Mouse (Mus musculus) CD4-positive, CD25-positive, alpha-beta regulatory T cell, adult 2 months (primary cell): ENCODE measurements around the gene Coil.

Experiments used
- DNase-seq: peaks from one replicate; pipeline ENCODE4 v3.0.0-alpha.2; 2012; ENCODE audit warnings: low read depth, low spot score

Gene Coil

DNA sequence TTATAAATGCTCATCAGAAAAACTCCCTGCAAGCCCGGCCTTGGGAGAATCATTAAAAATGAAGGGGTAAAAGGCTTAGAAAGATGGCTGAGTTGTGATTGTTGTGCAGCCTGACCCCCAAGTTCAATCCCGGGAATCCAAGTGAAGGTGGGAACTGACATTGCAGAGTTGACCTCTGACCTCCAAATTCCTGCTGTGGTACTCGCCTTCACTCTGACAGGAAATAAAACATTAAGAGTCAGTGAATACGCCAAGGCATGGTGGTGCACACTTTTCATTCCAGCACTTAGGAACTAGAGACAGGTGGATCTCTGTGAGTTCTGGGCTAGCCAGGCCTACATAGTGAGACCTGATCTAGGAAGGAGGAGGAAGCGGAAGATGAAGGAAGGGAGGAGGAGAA lies 35.4 kb downstream of the Coil start:
- no peak for DNase-seq

- DNase-seq: no peak
Measured at GRCm38 (mm10) chr11:89006404-89006803, 36.4 kb downstream of the Coil start.

DNA sequence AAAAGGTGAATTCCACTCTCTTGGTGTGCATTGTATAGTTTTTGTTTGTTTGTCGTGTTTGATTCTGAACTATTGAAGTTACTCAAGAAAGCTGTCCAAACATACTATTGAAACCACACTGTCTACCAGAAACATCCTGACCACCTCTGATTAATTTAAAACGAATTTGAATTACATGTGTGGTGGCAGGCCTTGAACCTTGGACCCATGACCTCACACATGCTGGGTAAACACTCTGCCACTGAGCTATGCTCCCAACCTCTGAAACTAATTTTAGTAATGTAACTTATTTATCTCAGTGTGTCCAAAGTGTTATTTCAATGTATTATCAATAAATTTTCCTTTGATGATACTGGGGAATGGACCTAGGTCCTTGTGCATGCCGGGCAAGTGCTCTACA lies 37.5 kb downstream of the Coil start:
- DNase-seq: no peak

DNA sequence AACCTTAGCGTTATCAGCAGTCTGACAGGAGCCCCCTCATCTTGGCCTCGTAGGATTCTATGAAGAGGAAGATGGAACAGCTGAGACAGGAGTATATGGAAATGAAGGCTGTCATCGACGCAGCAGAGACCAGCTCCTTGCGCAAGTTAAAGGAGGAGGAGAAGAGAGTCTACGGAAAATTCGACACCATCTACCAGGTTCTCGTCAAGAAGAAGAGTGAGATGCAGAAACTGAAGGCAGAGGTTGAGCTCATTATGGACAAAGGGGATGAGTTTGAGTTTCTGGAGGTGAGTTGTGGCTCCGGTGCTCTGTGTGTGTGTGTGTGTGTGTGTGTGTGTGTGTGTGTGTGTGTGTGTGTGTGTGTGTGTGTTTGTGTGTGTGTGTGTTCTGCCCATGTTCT lies 39.0 kb downstream of the Coil start:
- no peak for DNase-seq

DNA sequence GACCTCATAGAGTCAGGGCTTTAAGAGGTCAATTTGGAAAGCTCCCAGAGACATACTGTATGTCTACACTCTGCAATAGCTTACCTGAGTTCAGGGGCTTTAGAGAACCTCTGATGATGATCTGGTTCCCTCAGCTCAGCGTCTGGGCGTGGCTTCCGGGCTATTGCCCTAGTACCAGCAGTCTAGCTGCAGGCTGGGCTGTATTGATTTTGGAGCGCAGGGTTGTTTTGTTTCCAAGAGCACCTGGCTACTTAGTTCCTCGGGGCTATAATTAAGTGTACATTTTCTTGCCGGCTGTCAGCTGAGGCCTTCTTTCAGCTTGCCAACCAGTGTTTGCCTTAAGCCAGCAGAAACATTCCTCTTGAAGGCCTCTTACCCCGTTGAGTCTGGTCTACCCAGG lies 39.4 kb downstream of the Coil start:
- DNase-seq: no peak

DNA sequence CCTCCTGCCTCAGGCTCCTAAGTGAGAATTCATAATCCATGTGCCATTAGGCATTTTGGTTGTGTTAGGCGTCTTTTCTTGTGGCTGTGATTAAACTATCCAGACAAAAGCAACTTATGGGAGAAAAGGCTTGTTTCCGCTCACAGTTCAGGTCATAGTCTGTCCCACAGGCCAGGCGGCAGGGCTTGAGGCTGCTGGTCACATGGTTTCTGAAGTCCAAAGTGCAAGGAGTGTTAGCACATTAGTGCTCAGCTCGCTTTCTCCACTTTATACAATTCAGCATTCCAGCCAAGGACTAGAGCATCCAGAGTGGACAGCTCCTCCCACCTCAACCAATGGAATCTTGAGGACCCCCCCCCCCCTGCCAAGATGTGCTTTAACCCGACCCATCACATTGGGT lies 42.2 kb downstream of the Coil start:
- no peak for DNase-seq

DNA sequence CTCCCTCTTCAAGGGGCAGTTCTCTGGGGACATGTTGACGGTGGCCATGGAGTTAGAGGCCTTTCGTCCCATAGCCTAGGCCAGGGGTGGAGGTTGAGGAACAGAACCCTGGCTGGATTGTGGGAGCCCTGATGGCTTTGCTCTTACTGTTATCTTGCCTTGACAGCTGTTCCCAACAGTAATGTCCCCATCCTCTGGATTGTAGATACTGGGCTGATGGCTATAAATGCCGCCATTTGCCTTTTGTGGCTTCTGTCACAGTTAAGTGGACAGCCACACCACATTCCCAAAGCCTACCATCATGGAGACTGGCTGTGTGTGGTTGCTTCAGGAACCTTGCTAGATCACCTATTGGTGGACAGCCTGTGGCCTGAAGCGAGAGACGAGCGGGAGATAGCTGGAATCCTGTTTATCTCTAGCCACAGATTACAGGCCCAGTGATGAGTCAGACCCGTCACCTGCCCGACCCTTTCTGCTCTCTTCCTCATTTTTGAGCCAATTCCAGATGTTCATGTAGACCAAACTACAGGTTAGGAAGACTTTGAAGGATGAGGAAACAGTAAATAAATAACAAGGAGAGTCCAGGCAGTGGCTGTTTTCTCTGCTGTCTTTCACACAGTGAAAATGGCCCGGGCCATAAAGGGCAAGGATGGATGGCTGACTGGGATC lies 47.6 kb downstream of the Coil start:
- no peak for DNase-seq

DNA sequence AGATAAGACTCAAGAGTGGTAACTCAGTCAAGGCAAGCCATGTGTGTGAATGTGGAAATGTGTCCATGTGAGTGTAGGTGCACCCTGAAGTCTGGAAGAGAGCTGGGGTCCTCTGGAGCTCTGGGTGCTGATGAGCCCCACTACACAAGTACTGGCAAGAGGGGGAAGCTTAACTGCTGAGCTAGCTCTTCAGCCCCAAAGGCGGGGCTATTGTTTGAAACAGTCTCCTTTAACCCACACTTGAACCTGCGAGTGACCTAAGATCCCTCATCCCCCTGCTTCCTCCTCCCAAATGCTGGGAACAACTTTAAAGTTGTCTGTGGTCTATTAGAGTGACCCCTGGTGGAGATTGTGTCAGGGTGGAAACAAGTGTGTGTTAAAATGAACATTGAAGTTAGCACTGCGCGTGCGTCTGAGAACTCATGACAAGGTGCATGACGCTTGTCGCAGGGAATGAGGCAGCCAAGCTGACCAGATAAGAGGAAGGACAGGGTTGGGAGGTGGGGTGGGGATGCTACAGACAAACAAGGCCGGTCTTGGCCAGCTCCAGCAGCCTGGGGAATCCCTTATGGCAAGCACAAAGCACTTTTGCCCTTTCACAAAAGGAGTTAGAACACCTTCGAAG lies 50.7 kb downstream of the Coil start:
- DNase-seq: peak; percentile 29

DNA sequence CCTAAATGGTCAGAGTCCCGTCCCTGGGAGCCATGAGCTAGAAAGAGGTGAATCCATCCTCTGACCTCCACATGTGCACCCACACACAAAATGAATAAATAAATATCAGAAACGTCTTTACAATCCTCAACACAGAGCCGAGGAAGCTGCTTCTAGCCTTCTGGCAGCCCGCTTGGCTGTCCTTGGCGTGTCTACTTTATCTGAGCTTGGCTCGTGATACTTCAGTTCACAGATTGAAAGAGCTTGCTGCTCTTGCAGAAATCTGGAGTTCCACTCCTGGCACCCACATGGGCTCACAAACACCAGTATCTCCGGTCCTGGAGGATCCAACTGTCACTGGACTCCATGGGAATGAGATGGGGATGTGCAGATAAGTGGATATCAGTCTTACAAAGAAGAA lies 51.6 kb downstream of the Coil start:
- DNase-seq: no peak

- DNase-seq: peak; percentile 76
Measured at GRCm38 (mm10) chr11:89022120-89022731, 52.2 kb downstream of the Coil start.

- DNase-seq: no peak
Measured at GRCm38 (mm10) chr11:89023477-89023876, 53.4 kb downstream of the Coil start.

GRCm38 (mm10) chr11:89024181-89024881 lies 54.3 kb downstream of the Coil start:
- DNase-seq: peak; percentile 87

- DNase-seq: no peak
Measured at GRCm38 (mm10) chr11:89025603-89026002, 55.6 kb downstream of the Coil start.

DNA sequence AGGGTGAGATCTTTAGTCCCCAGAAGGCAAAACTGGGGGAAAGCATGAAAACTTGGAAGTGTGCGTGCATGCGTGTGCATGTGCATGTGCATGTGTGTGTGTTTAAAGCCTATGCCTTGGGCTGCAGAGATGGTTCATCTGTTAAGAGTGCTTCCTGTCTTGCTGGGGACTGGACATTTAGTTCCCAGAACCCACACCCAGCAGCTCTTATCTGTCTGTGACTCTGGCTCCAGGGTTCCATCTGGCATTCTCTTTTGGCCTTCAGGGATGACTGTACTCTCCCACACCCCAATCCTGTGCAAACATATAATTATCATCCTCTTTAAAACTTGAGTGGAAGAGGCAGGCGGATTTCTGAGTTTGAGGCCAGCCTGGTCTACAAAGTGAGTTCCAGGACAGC lies 56.1 kb downstream of the Coil start:
- DNase-seq: no peak

- peak; percentile 39 for DNase-seq
Measured at GRCm38 (mm10) chr11:89027955-89028361, 57.9 kb downstream of the Coil start.

DNA sequence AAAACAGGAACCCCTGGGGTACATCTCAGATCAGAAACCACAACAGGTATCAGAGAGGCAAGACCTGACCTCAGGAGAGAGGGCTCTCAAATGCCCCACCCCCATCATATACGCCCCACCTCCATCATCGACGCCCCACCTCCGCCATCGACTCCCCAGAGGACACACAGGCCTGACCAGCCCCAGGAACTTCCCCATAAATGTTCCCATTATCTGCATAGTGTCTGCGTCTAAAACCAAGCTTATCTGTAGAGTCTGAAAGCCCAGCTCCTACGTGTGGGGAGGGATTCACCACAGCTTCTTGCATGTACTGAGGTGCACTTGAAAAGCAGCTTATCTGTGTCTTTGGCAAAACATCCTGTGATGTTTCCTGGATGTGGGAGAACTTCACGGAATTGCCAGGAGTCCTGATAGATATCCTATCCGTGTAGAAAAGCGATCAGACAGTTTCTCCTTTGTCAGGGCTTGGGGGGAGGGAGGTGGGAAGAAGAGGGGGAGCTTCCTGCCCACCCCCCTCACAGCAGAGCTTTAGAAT lies 58.9 kb downstream of the Coil start:
- peak; percentile 45 for DNase-seq

- DNase-seq: no peak
Measured at GRCm38 (mm10) chr11:89030552-89030951, 60.5 kb downstream of the Coil start.

DNA sequence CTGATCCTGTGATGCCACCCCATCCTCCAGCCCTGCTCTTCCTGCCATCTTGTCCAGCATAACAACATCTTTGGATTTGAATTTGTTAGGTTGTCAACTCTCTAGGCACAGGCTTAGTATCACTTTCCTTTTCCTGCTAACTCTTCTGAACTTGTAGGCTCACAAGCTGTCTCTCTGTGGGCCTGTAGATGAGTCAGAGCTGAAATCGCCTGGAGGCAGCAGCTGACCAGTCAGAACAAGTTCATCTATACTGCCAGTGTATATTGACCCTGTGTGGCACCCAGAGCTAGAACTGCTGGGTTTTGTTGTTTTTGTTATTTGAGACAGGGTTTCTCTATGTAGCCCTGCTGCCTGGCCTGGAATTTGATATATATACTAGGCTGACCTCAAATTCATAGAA lies 61.1 kb downstream of the Coil start:
- no peak for DNase-seq

GRCm38 (mm10) chr11:89034592-89034991 lies 64.5 kb downstream of the Coil start:
- DNase-seq: no peak

DNA sequence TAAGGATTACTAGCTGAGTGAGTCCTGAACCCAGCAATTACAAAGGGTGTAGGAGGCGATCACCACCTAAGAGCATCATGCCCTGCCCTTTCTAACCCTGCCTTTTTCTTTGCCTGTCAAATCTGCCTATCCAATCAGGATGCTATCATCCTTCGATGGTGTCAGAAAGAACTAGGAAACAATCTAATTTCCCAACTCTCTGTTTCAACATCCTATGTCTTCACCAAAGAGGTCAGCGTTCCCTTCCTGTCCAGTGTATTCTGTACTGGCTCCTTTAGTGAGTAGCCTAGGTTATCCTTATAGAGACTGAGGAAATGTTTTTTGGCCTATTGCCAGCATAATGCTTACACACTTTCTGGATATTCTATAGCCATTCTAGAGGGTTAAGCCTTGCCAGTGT lies 65.5 kb downstream of the Coil start:
- DNase-seq: no peak

DNA sequence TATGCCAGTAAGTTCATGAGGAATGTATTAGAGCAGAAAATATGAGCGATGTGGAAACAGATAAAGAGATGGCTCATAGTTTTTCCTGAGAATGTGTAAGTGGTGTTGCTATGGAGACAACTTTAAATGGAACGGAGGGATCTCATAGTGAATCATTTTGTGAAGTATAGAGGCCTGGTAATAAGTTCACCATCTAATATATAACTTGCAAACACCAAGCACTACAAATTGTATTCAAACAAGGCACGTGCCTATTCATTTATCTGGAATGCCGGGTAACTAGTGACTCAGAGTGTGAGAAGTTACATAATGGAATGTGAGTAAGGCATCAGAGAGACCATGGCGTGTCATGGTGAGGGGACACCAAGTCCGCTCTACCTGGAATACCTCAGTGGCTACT lies 68.4 kb downstream of the Coil start:
- no peak for DNase-seq

GRCm38 (mm10) chr11:89039325-89039724 lies 69.3 kb downstream of the Coil start:
- DNase-seq: peak; percentile 86
